25 mouse cellular contexts compared by ENCODE assay signal in the genomic region with DNA sequence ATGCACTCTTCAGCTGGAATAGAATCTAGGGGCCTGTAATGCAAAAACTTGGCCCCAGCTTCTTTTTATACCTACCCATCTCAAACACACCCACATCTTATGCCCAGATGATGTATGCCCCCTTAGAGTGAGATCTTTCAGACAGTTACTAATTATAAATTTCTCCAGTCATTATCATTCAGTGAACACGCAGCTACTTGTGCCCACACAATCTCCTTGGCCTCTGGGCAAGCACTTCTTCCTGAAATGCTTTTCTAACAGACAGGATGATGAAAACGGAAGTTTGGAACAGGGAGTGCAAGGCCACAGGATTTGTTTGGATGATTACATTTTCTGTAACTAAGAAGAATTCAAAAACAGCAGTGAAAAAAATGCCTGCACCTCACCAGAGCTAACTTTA.
DNase-seq lines count a peak whose midpoint lies in the region; TF ChIP-seq lines count a peak whose summit lies in the region.
"Had no signal": no experiment of that assay in that cellular context is flagged by ENCODE, and none has a peak within 500 bp of the region (broad histone marks: within the 10 kb centered on the region; RNA-seq: fewer than 3 reads in every experiment).

No protein-coding gene starts in this region.

- H3K4me1 ChIP-seq in embryonic fibroblast, embryonic 13.5 days (ENCODE audit: control insufficient read depth, insufficient read depth, low read length): peaks cover 9% of the 10 kb centered on the region
- H3K4me1 ChIP-seq: embryonic facial prominence, embryonic 15.5 days; forebrain, embryonic 12.5 days; heart, embryonic 10.5 days; heart, embryonic 13.5 days; hindbrain, embryonic 12.5 days; hindbrain, embryonic 15.5 days had no signal

- no peak overlapping the region for H3K4me3 ChIP-seq in embryonic fibroblast, embryonic 13.5 days (ENCODE audit: insufficient read depth, low read length)
- H3K4me3 ChIP-seq: embryonic facial prominence, embryonic 15.5 days; erythroblast, embryonic 14.5 days; forebrain, embryonic 12.5 days; heart, adult 2 months; heart, embryonic 10.5 days; heart, embryonic 13.5 days; hindbrain, embryonic 12.5 days; hindbrain, embryonic 15.5 days had no signal

- intact Hi-C loops in heart, postnatal 10 days (cut with DNase I): no loop called here

- peak overlapping the region; percentile 91 for H3K27ac ChIP-seq in embryonic fibroblast, embryonic 13.5 days (ENCODE audit: insufficient read depth, low read length)
- H3K27ac ChIP-seq: embryonic facial prominence, embryonic 15.5 days; forebrain, embryonic 12.5 days; heart, adult 2 months; heart, embryonic 10.5 days; heart, embryonic 13.5 days; hindbrain, embryonic 12.5 days; hindbrain, embryonic 15.5 days had no signal

- DNase-seq in 3134 (ENCODE audit: extremely low read depth, insufficient read length, low spot score): peak; percentile 22
- peak; percentile 65 for DNase-seq in 416B (ENCODE audit: low read depth)
- no peak for DNase-seq in heart, postnatal 10 days
- DNase-seq in adrenal gland, postnatal 14 days: no peak
- DNase-seq in right cerebral cortex, adult 2 months (ENCODE audit: low spot score in 2 of 2): no peak
- DNase-seq: adrenal gland, postnatal 10 days; B cell, adult 2 months; cerebellum, adult 11 months; cerebellum, adult 2 months; cerebellum, adult 9-11 months; cerebellum, postnatal 25 days; embryo, embryonic 11 days; gastrocnemius, postnatal 10 days; gastrocnemius, postnatal 36 days; heart, adult 2 months; kidney, adult 11 months; kidney, adult 8-10 months had no signal

- no peak for TF ChIP-seq POLR2A in embryonic fibroblast, embryonic 13.5 days (IDR thresholded peaks at IDR 0.05; ENCODE audit: low read depth, low read length)

- TF ChIP-seq CTCF in embryonic fibroblast, embryonic 13.5 days (IDR thresholded peaks at IDR 0.05; ENCODE audit: borderline replicate concordance, insufficient read depth, low read length): no peak

Comparison
In these comparisons a context has a peak if more than half of its experiments do, and no peak if none do; other contexts are left out.
1. DNase-seq: peak in 3134 (single experiment) and 416B (single experiment); none in heart, postnatal 10 days (0 of 2), adrenal gland, postnatal 14 days (single experiment) and right cerebral cortex, adult 2 months (0 of 2).